Mouse (Mus musculus): ENCODE measurements around the gene Fars2.

The Fars2 gene

DNA sequence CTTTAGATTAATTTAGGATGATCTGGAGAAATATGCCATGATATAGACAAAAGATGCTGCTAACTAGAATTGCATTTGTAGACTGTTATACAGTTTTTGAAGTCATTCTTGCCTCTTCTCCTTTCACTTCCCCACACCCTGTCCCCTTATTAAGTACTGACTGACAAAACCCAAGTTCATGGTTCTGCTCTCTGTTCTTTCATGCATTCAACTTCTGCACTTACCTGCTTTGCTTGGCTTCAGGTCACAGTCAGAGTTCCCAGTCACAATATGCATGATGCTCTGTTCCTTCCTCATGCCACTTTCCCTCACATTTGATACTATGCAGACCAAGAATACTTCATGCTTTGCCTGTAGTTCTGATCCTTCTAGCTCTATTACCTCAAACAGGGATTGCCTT, 105.5 kb downstream of the Fars2 start:
- DNase-seq: no peak

DNA sequence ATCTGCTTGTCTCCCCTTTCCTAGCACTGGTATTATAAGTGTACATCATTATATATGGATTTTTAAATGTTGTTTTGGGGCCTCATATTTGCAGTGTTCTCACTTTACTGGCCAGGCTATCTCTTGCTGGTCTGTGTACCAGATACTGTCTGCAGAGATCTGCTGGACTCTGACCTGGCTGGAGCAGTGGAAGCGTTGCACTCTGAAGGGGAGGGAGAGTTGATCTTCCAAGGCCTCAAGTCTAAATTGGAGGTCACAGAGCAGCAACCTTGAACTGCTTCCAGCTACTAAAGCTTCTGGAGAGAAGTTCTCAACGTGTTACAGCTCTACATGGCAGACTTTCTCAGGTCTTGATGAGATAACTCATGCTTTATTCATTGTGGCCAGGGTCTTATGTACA, 107.2 kb downstream of the Fars2 start:
- no peak for DNase-seq

DNA sequence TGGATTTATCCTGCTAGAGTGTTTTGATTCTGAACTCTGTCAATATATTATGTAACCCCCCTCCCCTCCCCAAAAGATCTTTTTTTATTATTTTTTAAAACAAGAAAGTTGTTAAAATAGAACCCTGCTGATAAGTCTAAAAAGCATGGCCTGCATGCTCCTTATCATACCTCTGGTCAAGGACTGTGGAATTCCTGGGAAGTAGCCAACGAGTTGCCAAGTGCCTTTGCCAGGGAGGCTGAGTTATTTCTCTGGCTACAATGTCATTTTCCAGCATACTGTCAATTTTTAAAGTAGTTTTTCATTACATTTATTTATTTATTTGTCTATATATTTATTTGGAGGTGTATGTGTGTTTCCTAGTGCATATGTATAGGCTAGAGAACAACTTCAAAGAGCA, 125.0 kb downstream of the Fars2 start:
- no peak for DNase-seq

DNA sequence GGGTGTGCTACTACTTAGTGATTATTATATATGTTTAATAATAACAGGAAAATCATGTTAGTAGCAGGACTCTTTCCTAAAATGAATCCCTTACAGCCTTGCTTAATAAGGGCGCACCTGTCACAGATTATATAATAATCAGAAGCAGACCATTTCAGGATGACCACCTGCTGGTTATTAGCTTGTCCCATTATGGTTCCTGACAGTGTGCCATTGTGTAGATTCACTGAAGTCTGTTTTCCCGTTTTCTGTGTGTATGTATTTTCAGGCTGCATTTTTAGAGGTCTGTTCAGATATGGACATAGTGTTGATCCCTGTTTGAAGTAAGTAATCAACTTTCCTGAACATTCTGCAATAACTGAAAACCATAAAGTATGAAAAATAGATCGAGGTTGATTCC, 136.7 kb downstream of the Fars2 start:
- DNase-seq: no peak

DNA sequence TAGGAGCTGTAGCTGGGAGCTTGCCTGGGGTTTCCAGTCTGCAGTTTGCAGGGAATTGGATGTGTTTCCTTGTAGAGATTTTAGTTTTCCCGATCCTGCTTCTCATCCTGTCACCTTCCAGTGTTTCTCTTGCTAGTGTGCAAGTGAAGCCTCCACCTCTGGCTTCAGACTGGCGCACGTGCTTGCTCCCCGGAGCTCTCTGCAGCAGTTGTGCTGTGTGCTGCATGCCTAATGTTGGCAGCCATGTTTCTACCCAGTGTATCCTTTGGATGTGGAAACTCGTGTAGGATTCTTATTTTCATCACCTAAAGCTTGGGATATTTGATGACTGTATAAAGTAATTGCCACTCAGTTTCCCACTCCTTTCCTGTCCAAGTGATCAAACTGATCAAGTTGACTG, 140.0 kb downstream of the Fars2 start:
- DNase-seq: no peak

DNA sequence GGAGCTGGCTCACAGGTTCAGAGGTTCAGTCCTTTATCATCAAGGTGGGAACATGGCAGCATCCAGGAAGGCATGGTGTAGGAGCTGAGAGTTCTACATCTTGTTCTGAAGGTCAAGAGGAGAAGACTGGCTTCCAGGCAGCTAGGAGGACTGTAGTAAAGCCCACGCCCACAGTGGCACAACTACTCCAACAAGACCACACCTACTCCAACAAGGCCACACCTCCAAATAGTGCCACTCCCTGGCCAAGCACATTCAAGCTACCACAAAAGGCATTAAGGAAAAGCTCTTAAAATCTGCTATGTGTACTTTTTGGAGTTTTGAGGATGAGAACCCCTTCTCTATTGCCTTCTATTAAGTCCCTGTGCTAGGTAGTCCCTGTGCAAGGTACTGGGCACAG, 142.5 kb downstream of the Fars2 start:
- no peak for DNase-seq

DNA sequence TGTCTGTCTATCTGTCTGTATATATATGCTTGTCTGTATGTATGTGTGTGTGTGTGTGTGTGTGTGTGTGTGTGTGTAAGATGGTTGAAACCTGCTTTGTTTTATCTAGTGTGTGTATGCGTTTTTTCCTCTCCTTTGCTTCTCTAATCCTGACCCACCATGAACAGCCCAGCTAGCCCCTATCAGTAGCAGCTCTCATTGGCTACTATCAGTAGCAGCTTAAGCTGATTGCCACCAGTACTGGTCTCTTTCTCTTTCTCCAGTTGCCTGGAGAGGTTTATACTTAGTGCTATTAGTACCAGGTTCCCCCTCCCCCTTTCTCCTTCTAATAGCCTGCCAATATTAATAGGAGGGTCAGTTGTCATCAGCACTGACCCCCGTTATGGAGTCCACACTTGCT, 144.1 kb downstream of the Fars2 start:
- no peak for DNase-seq

DNA sequence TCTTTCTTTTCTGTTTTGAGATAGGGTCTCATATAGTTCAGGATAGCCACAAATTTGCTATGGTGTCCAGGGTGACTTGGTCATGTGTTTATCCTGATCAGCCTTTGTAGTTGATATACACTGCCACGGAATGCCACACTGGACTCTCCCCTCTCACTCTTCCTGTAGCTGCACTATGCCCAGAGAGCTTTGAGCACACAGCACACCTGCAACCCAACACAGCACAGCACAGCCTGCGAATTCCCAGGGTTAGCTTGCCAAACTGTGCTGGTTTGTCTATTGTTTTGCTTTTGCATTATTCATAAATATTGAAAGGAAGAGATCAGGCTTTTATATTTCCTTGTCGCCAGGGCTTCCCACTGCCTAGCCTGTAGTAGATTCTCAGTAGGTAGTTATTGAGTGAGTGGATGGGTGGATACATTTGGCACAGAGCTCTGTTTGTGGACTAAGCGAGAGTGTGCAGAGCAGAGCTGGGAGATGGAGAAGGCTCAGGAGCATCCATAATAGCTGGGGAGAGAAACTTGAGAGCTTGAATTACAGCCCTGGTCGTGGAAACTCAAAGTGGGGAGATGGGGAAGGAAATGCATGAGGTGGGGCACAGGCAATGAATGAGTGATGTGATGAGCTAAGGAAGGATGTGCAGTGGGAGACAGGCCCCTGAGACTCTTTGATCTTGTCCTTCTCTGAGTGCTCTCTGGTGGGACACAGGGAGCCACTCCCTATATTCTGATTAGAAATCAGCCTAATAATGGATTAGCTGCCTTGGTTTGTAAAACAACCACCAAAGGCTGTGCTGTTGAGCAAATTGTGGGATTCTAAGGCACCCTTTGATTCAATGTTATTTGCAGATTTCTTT, 146.3 kb downstream of the Fars2 start:
- DNase-seq: no peak

DNA sequence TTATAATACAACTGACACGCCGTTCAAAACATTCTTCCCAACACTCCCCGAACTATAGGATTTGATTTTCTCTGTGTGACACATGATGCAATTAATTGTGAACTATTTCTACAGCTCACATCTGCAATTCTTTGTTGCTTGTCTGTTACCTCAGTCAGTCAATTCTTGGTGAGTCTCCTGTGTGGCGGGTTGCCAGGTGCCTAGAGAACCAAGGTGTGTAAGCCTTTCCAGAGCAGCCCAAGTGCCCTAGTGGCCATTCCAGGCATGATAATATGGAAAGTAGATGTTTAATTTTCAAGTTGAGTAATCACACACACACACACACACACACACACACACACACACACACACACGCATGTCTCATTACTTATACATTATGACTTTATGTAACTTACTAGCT, 147.2 kb downstream of the Fars2 start:
- DNase-seq: no peak

DNA sequence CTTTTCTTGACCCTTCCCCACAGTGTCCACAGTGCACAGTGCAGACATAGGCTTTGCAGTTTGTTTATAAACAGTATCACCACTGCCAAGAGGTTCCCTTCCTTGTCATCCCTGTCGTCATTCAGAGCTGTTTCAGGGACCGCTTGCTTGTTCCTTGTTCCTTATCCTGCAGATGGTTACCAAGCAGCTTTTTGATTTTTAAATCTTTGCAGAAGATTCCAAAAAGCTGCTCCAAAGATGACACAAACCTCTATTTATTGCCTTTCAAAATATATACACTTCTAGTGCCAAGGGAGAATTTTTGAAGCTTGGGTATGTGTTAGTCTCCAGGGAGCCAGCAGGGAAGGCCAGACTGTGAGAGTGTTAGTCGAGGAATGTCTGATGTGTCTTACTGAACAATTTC, 148.1 kb downstream of the Fars2 start:
- DNase-seq: no peak

DNA sequence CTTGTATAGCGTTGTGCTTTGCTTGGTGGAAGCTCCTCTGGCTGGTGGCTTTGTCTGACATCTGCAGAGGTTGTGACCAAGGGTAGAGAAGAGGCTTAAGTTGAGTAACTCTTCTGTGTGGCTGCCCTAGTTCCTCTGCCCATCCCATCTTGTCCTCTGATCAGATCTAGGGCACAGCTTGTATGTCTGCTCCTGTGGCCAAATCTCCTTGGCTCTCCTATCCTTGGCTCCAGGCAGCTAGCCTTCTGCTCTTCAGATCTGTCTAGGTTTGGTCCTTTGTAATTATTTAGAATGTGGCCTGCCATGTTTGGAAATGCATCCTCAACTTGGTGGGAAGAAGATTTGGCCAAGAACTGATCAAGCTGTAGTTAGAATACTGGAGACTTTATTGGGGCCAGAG, 150.2 kb downstream of the Fars2 start:
- no peak for DNase-seq

DNA sequence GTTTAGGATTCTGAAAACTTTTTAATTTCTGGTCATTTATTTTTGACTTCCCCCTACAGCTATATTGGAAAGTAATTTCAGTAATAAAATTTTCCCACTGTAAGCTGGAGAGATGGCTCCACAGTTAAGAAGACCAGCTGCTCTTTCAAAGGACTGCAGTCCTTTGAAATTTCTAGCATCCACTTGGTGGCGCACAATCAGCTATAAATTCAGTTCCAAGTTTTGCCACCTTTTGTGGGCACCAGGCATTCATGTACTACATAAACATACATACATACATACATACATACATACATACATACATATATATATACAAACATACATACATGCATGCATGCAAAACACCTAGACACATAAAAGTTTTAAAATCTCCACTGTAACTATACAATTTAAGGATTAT, 153.7 kb downstream of the Fars2 start:
- peak; percentile 7 for DNase-seq

DNA sequence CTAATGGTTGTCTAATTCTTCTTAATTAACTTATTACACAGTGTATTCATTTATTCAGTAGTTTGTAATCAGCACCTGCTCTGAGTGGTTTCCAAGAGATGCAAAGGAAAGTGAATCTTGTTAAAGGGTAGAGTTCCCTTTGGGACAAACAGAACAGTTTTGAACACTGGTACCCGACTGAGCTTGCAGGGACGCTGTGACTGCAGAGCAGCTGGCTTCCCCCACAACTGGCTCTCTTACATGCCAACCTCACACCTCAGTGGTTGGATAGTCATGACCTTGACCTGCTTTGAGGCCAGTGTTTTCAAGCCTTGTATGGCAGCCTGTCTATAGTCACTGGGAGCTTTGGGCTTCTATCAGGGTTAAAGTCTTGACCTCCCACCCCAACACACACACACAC, 156.3 kb downstream of the Fars2 start:
- DNase-seq: no peak

DNA sequence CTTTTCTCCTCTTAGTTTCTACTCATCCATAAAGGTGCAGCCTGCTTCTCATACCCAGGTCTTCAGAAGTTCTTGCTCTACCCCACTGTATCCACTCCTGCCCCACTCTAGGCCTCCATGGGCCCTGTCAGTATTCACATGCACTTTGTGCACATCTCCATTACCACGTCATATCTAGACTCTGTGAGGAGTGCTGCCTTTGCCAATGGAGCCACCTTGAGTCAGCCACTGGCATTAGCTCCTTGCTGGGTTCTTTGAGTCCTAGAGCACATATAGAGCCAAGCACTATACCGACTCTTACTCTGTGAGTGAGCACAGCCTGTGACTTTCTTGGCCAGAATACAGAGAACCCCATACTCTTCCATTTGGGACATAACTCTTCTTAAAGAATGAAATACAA, 159.0 kb downstream of the Fars2 start:
- DNase-seq: no peak

DNA sequence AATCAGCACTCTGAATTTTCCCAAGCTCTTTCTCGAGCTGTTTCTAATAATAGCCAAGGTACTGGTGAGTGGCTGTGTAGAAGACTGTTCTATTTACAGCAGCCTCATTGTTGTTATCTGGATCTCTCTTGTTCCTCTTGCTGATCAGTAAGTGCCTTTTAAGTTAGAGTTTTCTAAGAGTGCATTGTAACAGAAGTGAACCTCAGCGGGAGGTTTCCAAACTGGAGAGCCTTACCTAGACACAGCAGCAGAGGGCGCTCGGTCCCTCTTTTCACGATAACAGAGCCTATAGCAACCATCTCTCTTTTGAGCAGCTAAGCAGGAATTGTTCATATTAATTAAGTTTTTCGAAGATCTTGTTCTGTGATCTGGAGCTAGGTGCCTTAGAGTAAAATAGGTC, 164.8 kb downstream of the Fars2 start:
- peak; percentile 83 for DNase-seq

DNA sequence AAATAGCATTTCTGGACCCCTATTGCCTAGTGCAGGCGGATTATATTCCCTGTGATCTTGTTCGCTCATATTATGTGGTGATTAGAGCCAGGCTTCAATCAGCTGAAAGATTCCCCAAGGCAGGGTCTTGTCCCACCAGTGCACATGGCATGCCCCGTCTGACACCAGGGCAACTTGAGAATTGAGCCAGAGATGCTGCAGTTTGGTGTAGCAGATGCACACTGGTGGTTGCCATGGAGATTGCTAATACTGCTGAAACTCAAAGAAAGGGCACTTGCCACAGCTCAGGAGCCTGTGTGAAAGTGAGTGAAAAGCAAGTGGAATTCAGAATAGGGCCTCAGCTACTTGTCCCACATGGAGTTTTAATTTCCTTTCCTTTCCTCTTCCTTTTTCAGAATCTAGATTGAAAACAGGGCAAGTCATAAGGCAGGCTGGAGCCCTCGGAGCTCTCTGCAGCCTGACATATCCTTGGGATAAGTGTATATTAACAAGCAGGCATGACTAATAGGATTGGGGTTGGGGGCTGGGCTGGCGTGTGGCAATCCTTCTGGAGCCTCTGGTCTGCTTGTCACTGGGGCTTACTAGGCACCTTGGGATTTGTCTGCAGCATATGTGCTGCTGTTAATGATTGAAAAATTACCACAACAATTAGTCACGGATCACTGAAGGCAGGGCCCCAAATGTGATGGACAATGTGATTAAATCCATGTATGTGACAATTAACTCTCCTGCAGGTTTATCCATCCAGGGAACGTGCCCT, 165.8 kb downstream of the Fars2 start:
- DNase-seq: peak; percentile 84

DNA sequence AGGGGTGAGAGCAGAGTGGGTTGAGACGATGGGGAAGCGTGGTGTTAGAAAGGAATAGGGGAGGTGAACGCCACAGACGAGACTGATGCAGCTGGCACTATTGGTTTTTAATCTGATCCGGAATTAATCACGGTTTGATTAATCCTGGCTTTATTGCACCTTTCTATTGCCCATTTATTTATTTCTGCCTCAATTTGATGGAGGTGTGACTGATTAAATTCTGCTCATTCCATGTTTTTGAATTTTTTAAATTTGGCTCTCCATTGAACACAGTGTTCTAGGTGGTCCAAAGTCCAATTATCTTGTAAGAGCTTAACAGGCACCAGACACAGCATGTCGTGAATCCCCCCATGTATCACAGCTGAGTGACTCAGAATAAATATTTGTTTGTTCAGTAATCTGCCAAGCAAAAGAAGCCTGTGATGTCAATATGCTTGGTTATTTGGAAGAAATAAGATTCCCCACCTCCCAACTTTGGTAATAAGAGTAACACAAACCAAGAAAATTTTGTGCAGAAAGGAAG, 166.4 kb downstream of the Fars2 start:
- DNase-seq: peak; percentile 5

DNA sequence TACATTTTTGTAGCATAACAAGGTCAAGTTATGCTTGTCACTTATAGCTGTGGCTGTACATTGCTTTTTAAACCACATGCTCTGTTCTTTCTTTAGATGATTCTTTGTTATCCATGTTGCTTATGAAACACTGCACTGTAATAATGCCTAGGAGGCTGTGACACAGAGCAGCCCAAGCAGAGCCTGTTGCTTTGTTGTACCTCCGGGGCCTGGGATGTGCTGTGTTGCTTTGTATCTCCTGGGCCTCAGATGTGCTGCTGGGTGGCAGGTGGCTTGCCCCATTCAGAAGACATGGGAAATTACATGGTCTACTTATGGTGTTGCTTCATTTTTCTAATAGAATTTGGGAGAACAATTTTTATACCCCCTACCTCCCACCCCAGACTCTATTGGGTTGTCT, 166.9 kb downstream of the Fars2 start:
- peak; percentile 16 for DNase-seq

DNA sequence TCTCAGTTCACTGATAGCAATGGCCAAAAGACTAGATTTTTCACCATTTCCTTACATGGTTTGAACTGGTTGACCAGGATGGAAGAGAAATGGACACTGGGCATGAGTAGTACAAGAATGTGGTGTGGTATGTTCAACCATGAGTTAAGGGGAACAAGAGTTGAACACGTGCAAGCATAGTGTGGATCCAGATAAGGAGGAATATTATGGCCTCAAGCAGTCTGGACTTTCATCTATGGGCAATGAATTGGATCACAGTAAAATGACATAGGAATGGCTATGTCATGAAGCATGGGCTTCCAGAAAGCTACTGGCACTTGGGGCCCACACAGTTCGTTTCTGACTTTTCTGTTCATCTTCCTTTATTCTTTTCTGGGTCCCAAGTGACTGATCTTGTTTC, 168.0 kb downstream of the Fars2 start:
- DNase-seq: no peak

DNA sequence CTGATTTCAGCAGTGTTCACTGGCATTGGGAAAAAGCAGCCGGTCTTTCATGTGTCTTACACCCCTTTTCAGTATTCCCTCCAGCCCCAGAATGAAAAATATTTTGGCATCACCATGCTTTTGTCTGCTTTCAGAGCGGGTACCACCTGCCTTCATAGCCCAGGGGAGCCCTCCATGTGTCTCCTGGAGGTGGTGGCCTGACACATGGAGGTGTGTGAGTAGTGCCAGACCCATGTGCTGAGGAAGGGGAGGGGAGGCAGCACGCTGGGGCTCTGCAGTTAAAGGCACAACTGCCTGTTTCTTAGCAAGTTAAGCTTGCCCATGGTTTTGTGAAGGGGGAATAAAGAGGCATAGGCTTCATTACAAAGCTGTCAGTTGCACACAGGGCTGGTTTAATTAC, 176.3 kb downstream of the Fars2 start:
- DNase-seq: no peak

DNA sequence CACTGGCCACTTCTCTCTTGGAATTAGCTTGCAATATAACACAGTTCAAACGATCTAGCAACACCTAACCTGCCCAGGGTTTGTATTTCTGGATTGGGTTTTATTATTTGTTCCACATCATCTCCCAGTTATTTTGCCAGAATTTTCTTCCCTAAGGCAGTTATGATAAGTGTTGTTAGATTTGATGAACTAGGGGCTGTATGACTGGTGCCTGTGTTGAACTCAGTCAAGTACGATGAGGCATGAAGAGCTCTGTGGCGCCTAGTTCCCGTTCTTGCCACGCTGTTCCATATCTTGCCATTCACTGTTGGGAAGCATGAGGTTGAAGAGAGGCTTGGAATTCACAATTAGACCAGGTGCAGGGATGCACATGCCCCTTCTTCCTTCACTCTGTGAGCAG, 177.3 kb downstream of the Fars2 start:
- DNase-seq: no peak

DNA sequence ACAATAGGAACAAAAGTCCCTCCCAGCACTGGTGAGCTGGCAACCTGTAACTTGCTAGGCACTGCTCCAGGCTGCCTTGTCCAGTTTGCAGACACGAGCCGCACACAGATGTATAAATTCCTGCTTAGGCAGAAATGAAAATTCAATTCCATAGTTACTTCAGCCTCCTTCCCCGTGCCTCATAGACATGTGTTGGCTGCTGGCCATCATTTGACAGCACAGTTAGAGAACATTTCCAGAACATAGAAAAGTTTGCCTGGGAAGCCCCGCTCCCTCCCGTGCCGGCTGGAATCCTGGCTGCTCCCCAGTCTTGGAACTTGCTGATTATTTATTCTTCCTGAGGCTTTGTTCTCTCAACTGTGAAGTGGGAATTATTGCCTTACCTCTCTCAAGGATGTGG, 178.6 kb downstream of the Fars2 start:
- DNase-seq: peak; percentile 8

DNA sequence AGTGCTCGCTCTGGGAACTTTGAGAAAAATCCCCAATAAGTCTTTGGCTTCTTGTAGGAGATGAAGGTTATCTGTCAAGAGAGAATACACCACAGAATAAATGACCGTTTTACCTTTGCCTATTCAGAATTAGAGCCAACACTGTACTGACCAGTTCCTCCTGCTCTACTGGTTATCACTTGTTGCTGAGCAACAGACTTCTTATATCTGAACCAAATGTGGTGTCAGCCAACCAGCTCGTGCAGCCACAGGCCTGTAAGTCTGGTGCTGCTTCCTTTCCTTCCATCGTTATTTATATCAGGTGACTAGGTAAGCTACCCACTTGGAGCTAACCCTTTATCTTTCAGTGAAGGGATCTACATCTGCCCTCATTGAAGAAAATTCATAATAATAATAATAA, 179.4 kb downstream of the Fars2 start:
- DNase-seq: peak; percentile 8

All from embryo, embryonic 11 days (tissue).